Mouse (Mus musculus) stomach, embryonic 16.5 days (tissue): ENCODE measurements around the gene Dcun1d3. TPM values are rescaled to one million over a fixed set of nuclear protein-coding genes. Genes with fewer than 3 reads are reported as not detected.

Source experiments
- ATAC-seq: fragments of 200-750 bp; cut with Nextera tagmentation; 2 replicates; pipeline ENCODE4 v1.8.0; 2017; ENCODE audit warnings: moderate number of reproducible peaks, moderate TSS enrichment; ENCODE audit not compliant: insufficient read depth, low FRiP score
- H3K27ac ChIP-seq: fragments of 300-500 bp; sonication (generic); 2 replicates; pipeline ENCODE4 v1.5.1; 2014; ENCODE audit warnings: low read length
- H3K27me3 ChIP-seq: fragments of 300-500 bp; sonication (generic); 2 replicates; pipeline ENCODE4 v1.6.1; 2014; ENCODE audit warnings: low read length, control low read depth, mixed read lengths; ENCODE audit not compliant: control insufficient read depth, insufficient read depth
- H3K36me3 ChIP-seq: fragments of 300-500 bp; sonication (generic); 2 replicates; pipeline ENCODE4 v1.6.1; 2014; ENCODE audit warnings: low read length; ENCODE audit not compliant: control insufficient read depth, insufficient read depth
- H3K4me1 ChIP-seq: fragments of 300-500 bp; sonication (generic); 2 replicates; pipeline ENCODE4 v1.6.1; 2014; ENCODE audit warnings: low read length, control low read depth, mixed read lengths; ENCODE audit not compliant: control insufficient read depth, insufficient read depth
- H3K4me2 ChIP-seq: fragments of 300-500 bp; sonication (generic); 2 replicates; pipeline ENCODE4 v1.6.1; 2014; ENCODE audit warnings: low read depth, low read length, mixed read lengths
- H3K4me3 ChIP-seq: fragments of 300-500 bp; sonication (generic); replicated peaks from 2 replicates; pipeline ENCODE4 v1.5.1; 2014; ENCODE audit warnings: mild to moderate bottlenecking, low read length
- H3K9ac ChIP-seq: fragments of 300-500 bp; sonication (generic); 2 replicates; pipeline ENCODE4 v1.6.1; 2014; ENCODE audit warnings: low read length
- H3K9me3 ChIP-seq: fragments of 300-500 bp; sonication (generic); replicated peaks from 2 replicates; pipeline ENCODE4 v1.6.1; 2016; ENCODE audit warnings: low read length, control low read depth; ENCODE audit not compliant: control insufficient read depth
- WGBS: fragments of 180-500 bp; shearing (Covaris S2); extraction: QIAGEN DNeasy Blood & Tissue Kit; methylation state at CpG from one replicate; pipeline ENCODE4 v1.1.7; 2014; 5-methylcytosine and 5-hydroxymethylcytosine counted together
- polyA plus RNA-seq: library from polyadenylated mRNA; unstranded; fragments of >200 nt; fragmentation: Nextera tagmentation; extraction: Ambion mirVana; gene quantifications from 2 replicates; pipeline ENCODE4 v1.2.1, GENCODE M21; 2015

The Dcun1d3 gene
- polyA plus RNA-seq, 1 experiment from 2014 or later, result 11.3 TPM

DNA sequence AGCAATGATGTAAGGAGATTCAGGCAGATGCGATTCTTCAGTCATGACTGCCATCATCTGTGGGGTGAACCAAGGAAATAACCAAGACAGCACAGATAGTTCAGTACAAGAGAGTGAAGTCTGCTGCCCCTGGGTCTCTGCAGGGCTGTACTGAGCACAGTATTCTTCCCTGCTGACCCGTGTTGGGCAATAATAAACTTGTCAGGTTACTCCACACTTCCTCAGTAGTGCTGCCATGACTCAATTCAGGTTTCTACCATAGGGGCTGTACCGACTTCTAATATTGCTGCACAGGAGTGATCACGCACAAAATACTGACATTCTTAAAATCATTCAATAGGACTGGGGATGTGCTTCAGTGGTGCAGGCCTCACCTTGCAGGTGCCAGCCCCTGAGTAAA lies 16.9 kb downstream of the Dcun1d3 start:
- H3K9me3 ChIP-seq, result no peaks in the 10 kb centered on the region
- no peak overlapping the region for H3K9ac ChIP-seq
- H3K4me3 ChIP-seq, result no peak overlapping the region
- no peaks in the 10 kb centered on the region for H3K27me3 ChIP-seq
- H3K4me2 ChIP-seq, result no peak overlapping the region
- 90% methylated on average over 4 of the region's 4 CpGs for WGBS
- no peaks in the 10 kb centered on the region for H3K36me3 ChIP-seq
- H3K4me1 ChIP-seq, result no peaks in the 10 kb centered on the region
- no peak; the same call in 1 of the 2 replicates for ATAC-seq
- H3K27ac ChIP-seq, result no peak overlapping the region

GRCm38 (mm10) chr7:119875776-119876440 lies 20.2 kb downstream of the Dcun1d3 start:
- H3K36me3 ChIP-seq, result no peaks in the 10 kb centered on the region
- no peaks in the 10 kb centered on the region for H3K27me3 ChIP-seq
- no peaks in the 10 kb centered on the region for H3K9me3 ChIP-seq
- no peak overlapping the region for H3K9ac ChIP-seq
- no peak overlapping the region for H3K4me3 ChIP-seq
- no peaks in the 10 kb centered on the region for H3K4me1 ChIP-seq
- ATAC-seq, result no peak
- no peak overlapping the region for H3K4me2 ChIP-seq
- H3K27ac ChIP-seq, result no peak overlapping the region
- 46% methylated on average over 3 of the region's 3 CpGs for WGBS

- WGBS, result 60% methylated on average over 2 of the region's 2 CpGs
- H3K27ac ChIP-seq, result no peak overlapping the region
- H3K4me1 ChIP-seq, result no peaks in the 10 kb centered on the region
- no peaks in the 10 kb centered on the region for H3K9me3 ChIP-seq
- no peak overlapping the region for H3K9ac ChIP-seq
- no peak overlapping the region for H3K4me3 ChIP-seq
- no peak overlapping the region for H3K4me2 ChIP-seq
- H3K36me3 ChIP-seq, result no peaks in the 10 kb centered on the region
- H3K27me3 ChIP-seq, result no peaks in the 10 kb centered on the region
- no peak for ATAC-seq
Observed at GRCm38 (mm10) chr7:119873050-119873449, 23.0 kb downstream of the Dcun1d3 start.

GRCm38 (mm10) chr7:119872204-119872603 lies 23.9 kb downstream of the Dcun1d3 start:
- no peak for ATAC-seq
- Histone ChIP-seq H3K9ac (no peak overlapping the region), H3K9me3 (no peaks in the 10 kb centered on the region), H3K27me3 (no peaks in the 10 kb centered on the region), H3K4me2 (no peak overlapping the region), H3K4me3 (no peak overlapping the region), H3K27ac (no peak overlapping the region), H3K36me3 (no peaks in the 10 kb centered on the region), H3K4me1 (no peaks in the 10 kb centered on the region)
- 93% methylated on average over 4 of the region's 4 CpGs for WGBS

- Histone ChIP-seq H3K9ac (no peak overlapping the region), H3K4me2 (no peak overlapping the region), H3K4me3 (no peak overlapping the region), H3K4me1 (peaks cover 13% of the 10 kb centered on the region), H3K27me3 (no peaks in the 10 kb centered on the region), H3K9me3 (no peaks in the 10 kb centered on the region), H3K36me3 (no peaks in the 10 kb centered on the region), H3K27ac (no peak overlapping the region)
- ATAC-seq, result no peak
- 41% methylated on average over 1 of the region's 1 CpGs for WGBS
Observed at GRCm38 (mm10) chr7:119866136-119866535, 30.0 kb downstream of the Dcun1d3 start.

DNA sequence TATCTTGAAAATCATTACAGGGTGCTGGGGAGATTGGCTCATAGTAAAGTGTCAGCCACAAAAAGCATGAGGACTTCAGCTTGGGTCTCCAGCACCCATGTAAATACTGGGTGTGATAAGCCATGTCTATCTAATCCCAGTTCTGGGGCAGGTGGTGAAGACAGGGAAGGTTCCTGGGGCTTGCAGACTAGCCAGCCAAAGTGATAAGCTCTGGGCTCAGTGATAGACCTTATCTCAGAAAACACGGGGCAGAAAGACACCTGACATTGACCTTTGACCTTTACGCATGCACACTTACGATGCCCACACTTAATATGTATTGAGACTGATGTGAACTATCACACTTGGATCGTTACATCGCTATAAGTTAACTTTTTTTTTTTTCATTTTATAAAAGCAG lies 31.6 kb downstream of the Dcun1d3 start:
- 74% methylated on average over 5 of the region's 5 CpGs for WGBS
- no peak for ATAC-seq
- H3K9me3 ChIP-seq, result no peaks in the 10 kb centered on the region
- H3K27ac ChIP-seq, result no peak overlapping the region
- H3K36me3 ChIP-seq, result no peaks in the 10 kb centered on the region
- no peaks in the 10 kb centered on the region for H3K27me3 ChIP-seq
- no peak overlapping the region for H3K9ac ChIP-seq
- H3K4me1 ChIP-seq, result peaks cover 16% of the 10 kb centered on the region
- no peak overlapping the region for H3K4me2 ChIP-seq
- no peak overlapping the region for H3K4me3 ChIP-seq

DNA sequence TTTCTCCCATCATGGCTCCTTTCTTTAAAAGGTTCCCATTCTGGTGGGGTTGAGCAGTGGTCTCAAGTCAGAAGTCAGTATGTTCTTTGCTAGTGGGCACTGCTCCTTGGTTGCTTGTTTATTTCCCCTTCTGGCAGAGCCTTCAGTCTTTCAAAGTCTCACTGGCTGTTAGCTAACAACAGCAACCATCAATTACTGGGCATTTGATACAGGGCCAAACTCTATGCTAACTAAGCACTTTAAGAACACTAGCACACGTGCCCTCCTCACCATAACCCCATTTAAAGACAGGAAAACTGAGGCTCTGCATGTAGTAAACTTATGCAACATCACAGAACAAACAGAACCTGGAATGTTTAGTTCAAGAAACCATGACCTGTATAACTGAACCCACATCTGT lies 33.9 kb downstream of the Dcun1d3 start:
- H3K27me3 ChIP-seq, result no peaks in the 10 kb centered on the region
- H3K9me3 ChIP-seq, result no peaks in the 10 kb centered on the region
- peak overlapping the region; percentile 36; the same call in 1 of the 2 replicates for H3K4me2 ChIP-seq
- 38% methylated on average over 1 of the region's 1 CpGs for WGBS
- H3K4me3 ChIP-seq, result no peak overlapping the region
- peaks cover 16% of the 10 kb centered on the region for H3K4me1 ChIP-seq
- peak overlapping the region; percentile 92 for H3K27ac ChIP-seq
- no peaks in the 10 kb centered on the region for H3K36me3 ChIP-seq
- ATAC-seq, result no peak
- H3K9ac ChIP-seq, result peak overlapping the region; percentile 51; the same call in 1 of the 2 replicates

DNA sequence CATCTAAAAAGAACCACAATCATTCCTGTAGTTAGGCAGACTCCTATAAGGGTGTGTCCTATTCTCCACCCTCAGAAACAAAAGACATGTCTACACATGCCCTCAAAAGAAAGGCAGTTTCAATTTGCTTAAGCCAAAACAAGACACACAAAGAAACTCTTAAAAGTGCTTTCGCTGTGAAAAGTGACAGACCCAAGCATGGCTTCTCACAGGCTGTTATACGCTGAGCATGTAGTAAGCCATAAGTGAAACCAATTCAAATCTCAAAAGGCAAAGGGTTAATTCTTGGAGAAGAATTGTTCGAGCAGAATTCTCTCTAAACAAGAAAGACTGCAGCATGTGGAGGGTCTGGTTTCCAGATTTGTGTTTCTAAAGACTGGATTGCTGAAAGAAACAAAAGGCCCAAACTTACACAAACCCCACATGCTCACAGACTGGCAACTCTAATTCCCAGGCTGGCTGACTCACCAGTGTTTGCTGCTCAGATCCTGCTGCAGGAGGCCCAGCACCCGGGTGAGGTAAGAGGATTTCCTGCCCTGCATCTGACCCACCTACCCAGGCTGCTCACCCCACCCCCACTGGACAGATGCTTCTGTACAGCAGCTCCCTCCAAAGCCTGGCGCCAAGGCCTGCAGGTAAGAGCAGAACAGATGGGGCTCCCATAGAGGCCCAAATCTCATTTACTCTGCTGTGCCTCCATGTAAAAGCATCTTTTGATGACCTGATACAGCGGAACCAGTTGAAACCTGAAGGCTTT lies 34.6 kb downstream of the Dcun1d3 start:
- Histone ChIP-seq H3K9ac (peak overlapping the region; percentile 51), H3K27me3 (no peaks in the 10 kb centered on the region), H3K4me2 (peak overlapping the region; percentile 36; the same call in 1 of the 2 replicates), H3K27ac (peak overlapping the region; percentile 92), H3K4me1 (peaks cover 16% of the 10 kb centered on the region), H3K36me3 (no peaks in the 10 kb centered on the region), H3K9me3 (no peaks in the 10 kb centered on the region), H3K4me3 (0 out of 2 replicates have a peak overlapping the region, but pooled peaks have one; percentile 6)
- peak; percentile 88 for ATAC-seq
- WGBS, result 26% methylated on average over 6 of the region's 6 CpGs

- H3K4me2 ChIP-seq, result peak overlapping the region; percentile 36; the same call in 1 of the 2 replicates
- H3K4me3 ChIP-seq, result no peak overlapping the region
- no peaks in the 10 kb centered on the region for H3K9me3 ChIP-seq
- no peak for ATAC-seq
- peaks cover 16% of the 10 kb centered on the region for H3K4me1 ChIP-seq
- no peaks in the 10 kb centered on the region for H3K36me3 ChIP-seq
- peak overlapping the region; percentile 92 for H3K27ac ChIP-seq
- H3K9ac ChIP-seq, result no peak overlapping the region
- H3K27me3 ChIP-seq, result no peaks in the 10 kb centered on the region
Observed at GRCm38 (mm10) chr7:119860971-119861334, 35.1 kb downstream of the Dcun1d3 start.
